Mouse (Mus musculus): Measurements from ENCODE around the gene Olfr374. TPM values are rescaled to one million over a fixed set of nuclear protein-coding genes. Genes with fewer than 3 reads are reported as not detected.

The Olfr374 gene
- total RNA-seq, 2 experiments from 2014 or later, result not detected

DNA sequence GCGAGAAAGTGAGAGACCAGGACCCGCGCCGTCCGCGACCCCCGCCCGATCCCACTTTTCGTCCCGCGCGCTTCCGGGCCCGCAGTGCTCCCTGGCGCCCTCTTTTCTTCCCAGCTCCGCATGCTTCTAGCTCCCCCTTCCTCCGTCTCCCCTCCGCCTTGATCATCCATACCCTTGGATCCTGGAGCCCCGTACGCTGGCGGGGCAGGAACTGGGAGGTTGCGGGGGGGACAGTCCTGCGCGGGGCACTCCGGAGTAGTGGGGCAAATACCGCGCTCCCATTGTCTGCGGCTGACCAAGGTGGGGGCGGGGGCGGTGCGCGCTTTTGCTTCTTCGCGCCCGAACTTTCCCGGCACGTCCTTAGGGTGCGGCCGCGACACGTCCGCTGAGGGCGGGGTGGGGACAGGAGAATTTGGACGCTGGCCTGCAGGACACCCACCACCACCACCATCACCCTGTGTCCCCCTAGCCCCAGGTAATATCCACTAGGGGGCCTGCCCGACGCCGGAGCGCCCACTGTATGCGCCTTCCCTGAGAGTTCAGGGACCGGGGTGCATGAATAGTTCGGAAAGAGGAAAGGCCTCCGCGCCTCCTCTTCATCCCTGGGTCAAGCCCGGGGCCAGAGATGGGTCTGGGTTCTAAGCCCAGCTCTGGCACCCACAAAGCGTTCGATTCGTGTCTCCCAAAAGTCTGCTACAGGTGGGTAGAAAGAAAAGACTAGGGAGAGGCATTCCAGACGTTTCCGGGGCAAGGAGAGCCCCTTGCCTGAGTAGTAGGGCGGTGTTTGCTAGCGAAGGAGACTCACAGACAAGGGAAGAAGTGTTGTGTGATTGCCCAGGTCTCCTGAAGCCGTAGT is 28.8 kb downstream of the Olfr374 start:
- DNase-seq, result peak; percentile 55

DNA sequence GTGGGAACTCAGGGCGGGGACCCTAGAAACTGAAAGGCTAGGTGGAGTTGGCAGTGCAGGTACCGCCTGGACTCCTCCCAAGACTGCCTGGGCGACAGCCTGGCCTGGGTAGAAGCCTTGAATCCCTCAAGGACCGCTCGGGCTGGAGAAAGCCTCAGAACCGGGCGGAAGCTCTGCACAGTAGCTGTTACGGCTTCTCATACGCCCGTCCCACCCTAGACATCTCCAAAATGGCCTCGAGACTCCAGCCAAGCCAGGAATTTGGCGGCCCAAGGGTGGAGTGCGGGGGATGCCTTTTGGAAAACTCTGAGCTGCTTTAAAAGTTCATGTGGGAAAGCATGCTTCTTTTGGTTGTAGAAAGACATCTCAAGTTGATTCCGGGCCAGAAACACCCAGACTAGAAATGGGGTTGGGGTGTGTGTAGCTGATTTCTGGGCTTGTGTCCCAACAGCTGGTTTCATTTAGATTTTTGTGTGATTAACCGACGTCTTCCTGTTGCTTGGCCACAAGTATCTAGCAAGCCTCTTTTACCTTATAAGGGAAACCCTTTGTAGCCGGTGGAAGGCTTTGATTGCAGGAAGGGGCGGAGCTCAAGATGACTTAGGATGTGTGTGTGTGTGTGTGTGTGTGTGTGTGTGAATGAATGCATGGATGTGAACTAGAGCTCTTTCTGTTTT is 29.6 kb downstream of the Olfr374 start:
- DNase-seq, result peak; percentile 77

DNA sequence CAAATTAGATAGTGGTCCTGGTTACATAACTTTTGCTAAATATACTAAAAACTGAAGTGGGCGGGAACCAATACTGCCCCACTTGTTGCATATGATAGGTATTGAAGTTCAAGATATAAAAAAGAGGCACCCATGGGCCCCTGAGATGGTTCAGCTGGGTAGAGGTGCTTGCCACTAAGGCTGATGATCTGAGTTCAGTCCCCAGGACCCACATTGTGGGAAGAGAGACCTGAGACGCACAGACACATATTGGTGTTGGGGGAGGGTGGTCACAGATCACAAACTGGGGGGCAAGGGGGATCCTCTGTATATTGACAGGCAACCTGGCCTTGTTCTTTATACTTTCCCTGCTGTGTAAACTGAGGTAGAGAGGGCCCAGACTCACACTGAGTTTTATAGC is 30.6 kb downstream of the Olfr374 start:
- no peak for DNase-seq

DNA sequence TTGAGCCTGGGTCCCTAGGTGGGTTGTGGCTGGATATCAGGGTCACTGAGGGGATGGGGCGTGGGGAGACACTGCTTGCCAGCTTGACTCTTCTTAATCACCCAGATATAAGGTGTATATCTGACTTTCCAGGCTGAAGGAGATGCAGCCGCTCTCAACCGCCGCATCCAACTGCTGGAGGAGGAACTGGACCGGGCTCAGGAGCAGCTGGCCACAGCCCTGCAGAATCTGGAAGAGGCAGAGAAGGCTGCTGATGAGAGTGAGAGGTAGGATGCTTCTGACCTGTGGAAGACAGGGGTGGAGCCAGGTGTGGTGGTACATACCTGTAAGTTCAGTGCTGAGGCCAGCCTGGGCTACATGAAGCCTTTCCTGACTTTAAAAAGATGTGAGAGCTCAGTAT is 31.6 kb downstream of the Olfr374 start:
- DNase-seq, result no peak

DNA sequence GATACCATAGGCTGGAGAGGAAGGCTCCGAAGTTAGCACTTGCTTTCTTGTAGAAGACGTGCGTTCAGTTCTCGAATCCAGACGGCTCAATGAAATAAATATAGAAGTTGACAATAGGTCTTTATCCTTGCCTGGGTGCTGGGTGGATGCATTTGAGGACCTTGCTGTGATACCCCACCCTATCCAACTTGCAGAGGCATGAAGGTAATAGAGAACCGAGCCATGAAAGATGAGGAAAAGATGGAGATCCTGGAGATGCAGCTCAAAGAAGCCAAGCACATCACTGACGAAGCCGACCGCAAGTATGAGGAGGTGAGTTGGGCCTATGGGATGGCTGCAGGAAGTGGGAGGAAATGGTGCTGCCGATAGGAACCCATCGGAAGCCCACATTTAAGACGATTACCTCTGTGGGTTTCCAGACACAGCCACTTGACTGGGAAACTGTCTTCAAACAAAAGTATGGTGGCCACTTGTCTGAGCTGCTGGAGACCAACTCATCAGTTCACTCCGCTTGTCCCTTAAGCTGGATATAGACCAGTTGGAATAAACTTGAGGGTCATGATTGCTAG is 36.5 kb downstream of the Olfr374 start:
- no peak for DNase-seq

DNA sequence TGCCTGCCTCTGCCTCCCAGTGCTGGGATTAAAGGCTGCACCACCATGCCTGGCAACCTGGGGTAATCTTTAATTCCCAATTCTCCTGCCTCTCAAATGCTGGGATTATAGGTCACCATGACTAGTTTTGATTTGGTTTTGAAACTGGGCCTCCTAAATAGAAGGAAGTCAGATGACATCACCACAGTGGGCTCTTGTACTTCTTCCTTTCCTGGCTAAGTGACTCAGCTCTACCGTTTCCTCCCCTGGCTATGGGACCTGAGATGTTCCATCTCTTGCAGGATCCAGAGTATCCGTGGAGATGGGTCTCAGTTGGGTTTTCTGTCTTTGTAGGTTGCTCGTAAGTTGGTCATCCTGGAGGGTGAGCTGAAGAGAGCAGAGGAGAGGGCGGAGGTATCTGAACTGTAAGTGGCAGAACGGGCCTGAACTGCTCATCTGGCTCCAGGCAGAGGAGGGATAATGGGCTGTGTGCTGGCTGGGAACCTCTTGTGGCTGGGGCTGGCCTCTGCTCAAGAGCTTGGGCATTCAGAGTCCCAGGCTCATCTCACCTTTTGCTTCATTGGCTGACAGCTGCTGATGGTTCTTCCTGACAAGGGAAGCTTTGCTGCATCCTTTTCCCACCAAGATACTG is 37.6 kb downstream of the Olfr374 start:
- DNase-seq, result no peak

DNA sequence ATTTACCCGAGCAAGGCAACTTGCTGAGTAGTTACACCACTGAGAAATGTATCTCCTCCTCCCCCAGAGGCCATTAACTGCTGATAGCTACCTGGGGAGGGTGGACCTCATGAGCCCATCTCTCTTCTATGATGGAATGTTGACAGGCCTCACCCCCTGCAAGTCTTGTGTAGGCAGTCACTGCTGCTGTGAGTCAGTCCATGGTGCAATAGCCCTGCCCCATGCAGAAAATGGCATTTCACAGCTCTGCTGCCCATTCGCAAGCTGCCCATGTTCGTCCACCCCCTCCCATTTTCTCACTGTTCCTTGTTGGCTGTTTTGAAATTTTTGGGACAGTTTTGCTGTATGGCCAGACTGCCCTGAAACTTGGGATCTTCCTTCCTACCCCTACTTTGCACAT is 38.7 kb downstream of the Olfr374 start:
- no peak for DNase-seq

DNA sequence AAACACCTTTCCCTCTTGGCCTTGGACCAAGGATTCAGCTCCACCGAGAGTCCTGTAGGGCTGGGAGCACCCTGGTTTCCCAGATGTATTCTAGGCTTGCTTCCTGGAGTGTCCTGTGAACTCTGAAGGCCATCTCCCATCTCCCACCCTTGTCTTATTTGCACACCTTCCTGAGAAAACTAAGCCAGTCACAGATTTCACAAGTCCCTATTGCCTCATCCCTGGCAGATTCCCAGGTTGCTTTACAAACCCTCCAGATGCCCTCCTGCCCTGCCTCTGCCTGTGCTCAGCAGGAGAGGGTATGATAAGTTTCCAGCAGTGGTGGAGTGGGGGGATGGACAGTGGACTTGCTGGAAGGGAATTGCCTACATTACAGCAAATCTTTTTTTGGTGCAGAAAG is 39.2 kb downstream of the Olfr374 start:
- DNase-seq, result no peak

DNA sequence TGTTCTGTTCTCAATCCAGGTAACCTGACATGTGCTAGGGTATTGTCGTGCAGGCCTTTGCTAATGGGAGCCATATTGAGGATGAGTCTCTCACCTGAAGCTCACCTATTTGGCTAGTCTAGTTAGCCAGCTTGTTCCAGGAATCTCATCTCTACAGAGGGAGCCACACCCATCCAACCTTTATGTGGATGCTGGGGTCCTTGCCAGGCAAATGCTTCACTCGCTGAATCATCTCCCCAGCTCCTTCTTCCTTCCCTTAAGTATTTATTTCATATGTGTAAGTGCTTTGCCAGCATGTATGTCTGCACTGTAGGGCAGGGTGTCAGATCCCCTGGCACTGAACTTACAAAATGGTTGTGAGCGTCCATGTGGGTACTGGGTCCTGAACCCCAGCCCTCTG is 39.7 kb downstream of the Olfr374 start:
- no peak for DNase-seq

DNA sequence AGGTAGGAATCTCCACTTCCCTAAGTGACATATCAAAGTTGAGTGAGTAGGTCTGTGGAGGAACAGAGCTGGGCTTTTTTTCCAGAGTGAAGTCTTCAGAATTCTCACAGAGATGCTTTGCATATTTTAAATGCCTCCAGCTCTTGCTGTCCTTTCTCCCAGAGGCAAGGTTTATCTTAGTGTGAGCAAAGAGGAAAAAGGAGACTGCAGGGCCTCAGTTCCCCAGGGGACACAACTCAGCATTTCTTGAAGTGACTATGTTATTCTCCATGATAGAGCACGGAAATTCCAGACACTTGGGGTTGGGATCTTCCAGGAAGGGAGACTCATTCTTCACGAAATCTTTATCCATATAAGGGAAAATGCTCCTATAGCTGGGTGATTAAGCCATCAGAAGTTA is 40.4 kb downstream of the Olfr374 start:
- DNase-seq, result no peak

DNA sequence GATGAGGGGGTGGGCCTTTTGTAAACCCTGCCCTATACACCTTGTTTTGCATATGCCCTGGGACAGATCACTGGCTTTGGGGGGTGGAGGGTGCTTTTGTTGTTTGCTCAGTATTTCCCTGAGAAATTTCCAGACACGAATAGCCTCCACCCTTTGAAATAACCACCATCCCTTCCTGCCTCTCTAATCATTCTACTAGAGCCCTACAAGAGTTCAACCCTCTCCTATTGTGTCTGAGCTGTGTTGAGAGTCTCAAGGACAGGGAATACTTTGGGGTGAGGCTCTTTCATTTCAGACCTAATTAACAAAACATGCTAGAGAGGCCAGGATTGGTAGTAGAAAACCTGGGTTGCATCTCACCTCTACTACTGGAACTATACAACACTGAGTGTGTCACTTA is 42.2 kb downstream of the Olfr374 start:
- no peak for DNase-seq

DNA sequence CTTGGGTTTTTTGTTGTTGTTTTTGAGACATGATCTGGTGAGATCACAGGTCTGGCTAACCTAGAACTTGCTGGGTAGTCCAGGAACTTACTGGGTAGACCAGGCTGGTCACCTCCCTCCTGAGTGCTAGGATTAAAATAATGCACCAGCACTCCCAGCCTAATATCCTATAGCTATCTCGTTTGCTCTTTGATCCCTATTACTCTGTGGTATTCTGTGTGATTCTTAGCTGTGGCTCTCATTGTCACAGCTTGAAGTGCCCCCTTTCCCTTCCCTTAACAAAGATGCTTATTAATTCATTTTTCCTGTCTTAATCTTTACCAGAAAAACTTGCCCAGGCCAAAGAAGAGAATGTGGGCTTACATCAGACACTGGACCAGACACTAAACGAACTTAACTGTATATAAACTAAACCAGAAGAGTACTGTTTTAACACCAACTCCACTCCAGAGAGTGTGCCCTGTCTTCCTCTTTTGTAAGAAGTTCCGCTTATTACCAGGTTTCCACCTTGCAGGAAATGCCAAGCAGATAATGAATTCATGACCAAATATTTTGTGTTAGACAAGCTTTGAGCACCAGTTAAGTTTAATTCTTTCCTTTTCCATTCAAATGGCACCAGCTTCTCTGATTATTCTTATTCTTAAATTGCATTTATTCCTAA is 44.7 kb downstream of the Olfr374 start:
- DNase-seq, result no peak

DNA sequence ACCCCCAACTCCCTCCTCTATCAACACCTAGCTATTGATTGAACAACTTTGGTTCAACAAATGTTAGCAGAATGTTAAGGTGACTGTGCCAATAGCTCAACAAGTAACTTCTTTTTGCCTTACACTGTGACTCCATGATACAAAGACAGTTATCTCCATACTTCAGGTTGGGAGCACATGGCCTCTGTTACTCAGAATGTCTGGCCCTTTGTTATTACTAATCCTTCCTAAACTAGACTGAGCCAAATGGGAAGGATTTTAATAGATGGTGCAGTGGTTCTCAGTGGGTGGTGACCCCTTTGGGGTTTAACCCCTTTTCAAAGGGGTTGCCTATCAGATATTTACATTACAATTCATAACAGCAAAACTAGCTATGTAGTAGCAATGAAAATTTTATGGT is 46.5 kb downstream of the Olfr374 start:
- no peak for DNase-seq

DNA sequence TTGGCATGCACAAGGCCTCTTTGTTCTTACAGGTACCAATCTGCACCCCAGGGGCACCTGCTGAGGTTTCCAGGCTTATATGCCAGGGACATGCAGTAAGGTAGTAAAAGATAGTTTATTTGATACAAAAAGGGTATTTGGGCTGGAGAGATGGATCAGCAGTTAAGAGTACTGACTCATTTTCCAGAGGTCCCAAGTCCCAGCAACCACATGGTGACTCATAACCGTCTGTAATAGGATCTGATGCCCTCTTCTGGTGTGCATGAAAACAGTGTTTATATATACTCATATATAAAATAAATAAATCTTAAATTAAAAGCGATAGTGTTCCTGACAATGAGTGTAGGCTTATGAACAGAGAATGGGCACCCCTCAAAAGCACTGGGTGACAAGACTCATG is 51.3 kb downstream of the Olfr374 start:
- no peak for DNase-seq

DNA sequence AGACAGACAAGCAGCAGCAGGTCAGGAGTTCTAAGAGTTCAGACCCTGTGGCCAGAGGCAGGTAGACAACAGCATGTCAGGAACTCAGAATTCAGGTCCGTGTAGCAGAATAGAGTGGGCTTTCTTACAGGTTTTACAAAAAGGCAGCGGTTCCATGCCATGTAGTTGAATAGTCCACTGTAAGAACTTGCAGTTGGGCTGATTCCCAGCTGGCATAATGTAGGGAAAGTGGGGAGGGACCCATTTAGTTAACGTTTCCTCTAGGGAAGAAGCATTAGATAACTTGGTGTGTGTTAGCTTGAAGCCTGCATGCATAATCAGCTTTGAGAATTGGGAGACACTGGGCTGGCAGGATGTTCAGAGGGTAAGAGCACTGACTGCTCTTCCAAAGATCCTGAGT is 51.9 kb downstream of the Olfr374 start:
- DNase-seq, result no peak

DNA sequence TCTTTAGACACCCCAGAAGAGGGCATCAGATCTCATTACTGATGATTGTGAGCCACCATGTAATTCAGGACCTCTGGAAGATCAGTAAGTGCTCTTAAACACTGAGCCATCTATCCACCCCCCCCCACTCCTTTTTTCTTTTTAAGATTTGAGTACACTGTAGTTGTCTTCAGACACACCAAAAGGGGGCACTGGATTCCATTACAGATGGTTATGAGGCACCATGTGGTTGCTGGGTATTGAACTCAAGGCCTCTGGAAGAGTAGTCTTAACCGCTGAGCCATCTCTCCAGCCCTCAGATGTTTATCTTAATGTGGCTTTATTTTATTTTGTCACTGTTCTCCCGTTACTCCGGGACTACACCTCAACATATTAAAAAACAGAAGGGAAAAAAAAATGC is 53.2 kb downstream of the Olfr374 start:
- DNase-seq, result no peak

DNA sequence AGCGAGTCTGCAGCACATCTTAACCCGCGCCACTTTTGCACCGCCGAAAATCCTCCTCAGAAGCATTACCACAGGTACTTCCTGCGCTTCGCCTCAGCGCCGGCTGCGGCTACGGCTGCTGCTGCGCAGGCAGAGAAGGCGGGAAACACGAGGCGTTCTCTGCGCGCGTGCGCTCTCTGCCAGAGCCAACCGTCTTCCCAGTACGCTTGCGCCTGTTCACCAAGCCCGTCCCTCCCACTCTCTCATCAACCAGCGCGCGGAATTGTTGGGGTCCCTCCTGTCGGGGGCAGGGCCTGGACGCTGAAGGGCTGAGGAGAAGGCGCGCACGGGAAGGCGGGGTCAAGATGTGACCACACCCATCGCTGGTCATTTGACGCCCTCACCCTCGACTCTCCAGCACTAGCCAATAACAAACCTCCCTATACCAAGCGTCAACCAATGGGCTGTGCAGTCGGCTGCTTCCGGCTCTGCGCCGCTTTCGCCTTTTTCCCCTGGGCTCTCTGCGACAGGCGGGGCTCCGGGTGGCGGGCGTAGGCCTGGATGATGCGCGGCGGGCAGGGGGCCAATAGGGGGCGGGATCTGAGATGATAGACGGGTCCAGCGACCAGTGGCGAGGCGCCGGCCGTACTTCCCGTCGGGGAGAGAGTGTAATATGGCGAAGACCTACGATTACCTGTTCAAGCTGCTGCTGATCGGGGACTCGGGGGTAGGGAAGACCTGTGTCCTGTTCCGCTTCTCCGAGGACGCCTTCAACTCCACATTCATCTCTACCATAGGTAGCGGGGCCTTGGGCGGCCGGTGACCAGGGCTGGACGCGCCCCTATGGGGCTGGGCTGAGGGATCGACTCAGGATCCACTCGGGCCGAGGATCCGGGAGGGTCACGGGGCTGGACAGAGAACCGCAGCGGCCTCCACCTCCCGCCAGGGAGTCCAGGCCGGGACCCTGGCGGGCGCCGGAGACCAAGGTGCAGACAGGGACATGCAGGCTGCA is 54.2 kb downstream of the Olfr374 start, which contains the start of gene Rab8a:
Gene Rab8a (plus strand): TSS at position 494 of the 991 bp plus-strand sequence.
- DNase-seq, result peak; percentile 100

DNA sequence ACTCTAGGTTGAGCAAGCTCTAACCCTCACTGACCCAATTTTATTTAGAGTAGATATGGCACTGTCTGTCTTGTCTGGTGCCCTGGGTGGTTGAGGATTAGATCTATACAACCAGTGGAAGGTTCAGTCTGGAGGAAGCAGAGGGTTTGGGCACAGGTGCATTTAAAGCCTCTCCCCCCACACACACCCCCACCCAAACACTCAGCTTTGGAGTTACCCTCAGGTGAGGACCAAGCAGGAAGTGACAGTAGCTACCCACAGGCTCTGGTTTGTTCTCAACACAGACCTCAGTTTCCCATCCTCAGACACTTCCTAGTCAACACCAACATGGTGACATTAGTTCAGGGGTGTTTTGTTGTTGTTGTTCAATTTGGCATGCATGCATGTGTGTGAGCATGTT is 56.0 kb downstream of the Olfr374 start:
- DNase-seq, result no peak

Data from gastrocnemius, postnatal 25 days (tissue).